Mouse (Mus musculus) heart, postnatal 0 days (tissue): Measurements from ENCODE around the gene Ramac. TPM values are rescaled to one million over a fixed set of nuclear protein-coding genes. Genes with fewer than 3 reads are reported as not detected.

Experiments
- ATAC-seq: fragments of 200-750 bp; cut with Nextera tagmentation; 2 replicates; pipeline ENCODE4 v1.8.0; 2017; ENCODE audit warnings: low read depth, moderate number of reproducible peaks, moderate library complexity; ENCODE audit not compliant: insufficient read depth
- DNase-seq: peaks from one replicate; pipeline ENCODE4 v3.0.0-alpha.2; 2016; ENCODE audit warnings: low spot score
- H3K27ac ChIP-seq: fragments of 300-500 bp; sonication (generic); 2 replicates; pipeline ENCODE4 v1.5.1; 2014; ENCODE audit warnings: low read depth, mild to moderate bottlenecking
- H3K27me3 ChIP-seq: fragments of 300-500 bp; sonication (generic); 2 replicates; pipeline ENCODE4 v1.6.1; 2014; ENCODE audit warnings: low read length, mixed read lengths; ENCODE audit not compliant: control insufficient read depth, insufficient read depth
- H3K36me3 ChIP-seq: fragments of 300-500 bp; sonication (generic); replicated peaks from 2 replicates; pipeline ENCODE4 v1.6.1; 2014; ENCODE audit warnings: low read length, mixed read lengths; ENCODE audit not compliant: control insufficient read depth, insufficient read depth
- H3K4me1 ChIP-seq: fragments of 300-500 bp; sonication (generic); 2 replicates; pipeline ENCODE4 v1.6.1; 2014; ENCODE audit warnings: antibody characterized with exemption; ENCODE audit not compliant: control insufficient read depth, insufficient read depth
- H3K4me2 ChIP-seq: fragments of 300-500 bp; sonication (generic); 2 replicates; pipeline ENCODE4 v1.6.1; 2014; ENCODE audit warnings: low read depth, mild to moderate bottlenecking, low read length, moderate library complexity
- H3K4me3 ChIP-seq: fragments of 300-500 bp; sonication (generic); 2 replicates; pipeline ENCODE4 v1.5.1; 2014; ENCODE audit warnings: low read depth, low read length
- H3K9ac ChIP-seq: fragments of 300-500 bp; sonication (generic); replicated peaks from 2 replicates; pipeline ENCODE4 v1.6.1; 2014; ENCODE audit warnings: low read depth, low read length, mixed read lengths
- H3K9me3 ChIP-seq: fragments of 300-500 bp; sonication (generic); replicated peaks from 2 replicates; pipeline ENCODE4 v1.6.1; 2016; ENCODE audit warnings: low read length; ENCODE audit not compliant: control insufficient read depth
- CTCF ChIP-seq: IDR thresholded peaks from 2 replicates; pipeline ENCODE4 v1.5.1; 2016; ENCODE audit warnings: antibody characterized with exemption, control low read depth, low read depth
- EP300 ChIP-seq: IDR thresholded peaks from 2 replicates; pipeline ENCODE4 v1.6.1; 2016; ENCODE audit warnings: antibody characterized with exemption, low read depth
- WGBS: fragments of 180-500 bp; shearing (Covaris S2); extraction: QIAGEN DNeasy Blood & Tissue Kit; methylation state at CpG from one replicate; pipeline ENCODE4 v1.1.7; 2014; 5-methylcytosine and 5-hydroxymethylcytosine counted together
- polyA plus RNA-seq: library from polyadenylated mRNA; unstranded; fragments of >200 nt; fragmentation: Nextera tagmentation; extraction: Ambion mirVana; gene quantifications from 2 replicates; pipeline ENCODE4 v1.2.1, GENCODE M21; 2015
- total RNA-seq: library from RNA; depleted of rRNA; stranded (reverse); fragments of >200 nt; gene quantifications from 2 replicates; pipeline ENCODE4 v1.2.3, GENCODE M21; 2014; ENCODE audit warnings: low replicate concordance; rRNA removed

Gene Ramac
- total and polyA plus RNA-seq, 2 experiments from 2014 or later: 58.0 to 88.2 TPM

GRCm38 (mm10) chr7:81788536-81788935 is 25.8 kb downstream of the Ramac start:
- peaks cover 9% of the 10 kb centered on the region for H3K4me1 ChIP-seq
- DNase-seq (no peak), ATAC-seq (no peak)
- peak overlapping the region; percentile 94 for H3K27ac ChIP-seq
- no peaks in the 10 kb centered on the region for H3K27me3 ChIP-seq
- H3K4me2 ChIP-seq: peak overlapping the region; percentile 70
- no peaks in the 10 kb centered on the region for H3K9me3 ChIP-seq
- H3K9ac ChIP-seq: peak overlapping the region; percentile 58
- peaks cover 23% of the 10 kb centered on the region for H3K36me3 ChIP-seq
- WGBS: 5% methylated on average over 5 of the region's 5 CpGs
- TF ChIP-seq CTCF (no peak), EP300 (no peak)
- H3K4me3 ChIP-seq: peak overlapping the region; percentile 57

DNA sequence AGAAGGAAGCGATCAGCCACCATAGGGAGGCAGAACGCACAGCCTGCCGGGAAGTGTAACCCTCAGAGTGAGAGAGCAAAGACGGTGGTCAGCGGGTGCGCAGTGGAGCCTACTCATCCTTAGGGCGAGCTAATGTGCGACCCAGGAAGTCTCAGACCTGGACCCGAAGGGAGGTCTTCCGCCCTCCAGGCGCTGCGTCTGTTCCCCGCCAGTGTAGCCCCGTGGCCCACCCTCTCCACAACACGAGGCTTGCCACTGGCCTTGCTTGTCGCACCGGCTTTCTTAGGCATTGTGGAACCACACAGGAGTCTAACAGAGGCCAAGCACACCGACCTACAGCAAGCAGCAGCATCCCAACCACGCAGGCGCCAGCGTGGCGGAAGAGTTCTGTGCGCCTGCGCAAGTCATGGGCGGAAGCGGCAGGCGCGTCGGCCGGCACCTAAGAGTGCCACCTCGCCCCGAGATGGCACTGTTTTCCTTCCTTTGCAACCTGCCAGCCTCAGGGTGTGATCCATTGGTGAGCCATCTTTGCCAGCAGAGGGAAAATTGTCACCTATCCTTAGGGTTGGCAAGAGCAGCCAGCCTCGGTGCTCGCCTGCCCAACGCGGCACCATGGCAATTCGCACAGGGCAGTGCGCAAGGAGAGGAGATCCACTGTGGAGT is 26.5 kb downstream of the Ramac start, which contains the start of gene 3110040N11Rik:
Gene 3110040N11Rik, minus strand, starts transcription at position 384 of the 663 bp plus-strand sequence.
- Histone ChIP-seq H3K9ac (peak within 1 kb of the TSS; percentile 58), H3K4me1 (peaks cover 9% of the 10 kb centered on the region), H3K27ac (peak within 1 kb of the TSS; percentile 94), H3K36me3 (peaks cover 30% of the 10 kb centered on the region), H3K4me3 (peak within 1 kb of the TSS; percentile 57), H3K27me3 (no peaks in the 10 kb centered on the region), H3K4me2 (peak within 1 kb of the TSS; percentile 70), H3K9me3 (no peaks in the 10 kb centered on the region)
- TF ChIP-seq CTCF: peak; percentile 61
- no peak for TF ChIP-seq EP300
- ATAC-seq: peak; percentile 94
- WGBS: under 1% methylated on average over 38 of the region's 38 CpGs
- peak; percentile 87 for DNase-seq

DNA sequence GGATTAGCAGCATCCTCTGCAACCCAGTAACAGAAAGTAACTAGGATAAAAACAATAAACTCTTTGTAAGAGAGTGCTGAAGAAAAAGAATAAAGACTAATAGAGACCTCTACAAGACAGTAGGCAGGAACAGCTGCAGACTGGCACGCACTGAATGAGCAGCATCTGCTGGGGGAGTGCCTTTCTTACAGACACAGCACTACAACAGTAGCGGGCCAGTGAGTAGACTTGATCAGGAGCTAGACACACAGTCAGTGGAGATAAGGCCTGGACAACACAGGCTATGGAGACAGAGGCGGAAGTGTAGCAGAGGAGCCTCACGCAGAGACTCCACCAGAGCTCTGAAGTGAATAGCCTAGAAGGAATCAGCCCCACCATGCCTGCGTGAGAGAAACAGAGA is 43.3 kb downstream of the Ramac start:
- Histone ChIP-seq H3K4me3 (no peak overlapping the region), H3K36me3 (peaks cover 22% of the 10 kb centered on the region), H3K9me3 (no peaks in the 10 kb centered on the region), H3K4me2 (no peak overlapping the region), H3K4me1 (no peaks in the 10 kb centered on the region; the same call in 1 of the 2 replicates), H3K9ac (no peak overlapping the region), H3K27me3 (no peaks in the 10 kb centered on the region), H3K27ac (0 out of 2 replicates have a peak overlapping the region, but pooled peaks have one; percentile 30)
- DNase-seq (no peak), ATAC-seq (no peak)
- no peak for TF ChIP-seq EP300
- no peak for TF ChIP-seq CTCF
- WGBS: 49% methylated on average over 5 of the region's 5 CpGs

Other genes starting within 250 kb of the Ramac start
- gene Fsd2, start 196.0 kb upstream of the Ramac start, total RNA-seq: 83.2 and 93.7 TPM in 2 replicates
- 95.1 and 99.0 TPM in 2 replicates for gene Fsd2, start 196.0 kb upstream of the Ramac start, polyA plus RNA-seq
- 3.3 and 6.6 TPM in 2 replicates for gene Whamm, start 191.7 kb upstream of the Ramac start, total RNA-seq
- 3.1 and 3.3 TPM in 2 replicates for gene Whamm, start 191.7 kb upstream of the Ramac start, polyA plus RNA-seq
- gene Homer2, start 55.4 kb upstream of the Ramac start, total RNA-seq: 19.5 and 31.8 TPM in 2 replicates
- 51.3 and 52.5 TPM in 2 replicates for gene Homer2, start 55.4 kb upstream of the Ramac start, polyA plus RNA-seq
- gene 3110040N11Rik, start 26.6 kb downstream of the Ramac start, total RNA-seq: 28.7 and 33.4 TPM in 2 replicates
- 34.6 and 38.5 TPM in 2 replicates for gene 3110040N11Rik, start 26.6 kb downstream of the Ramac start, polyA plus RNA-seq
- 98.6 and 104 TPM in 2 replicates for gene Btbd1, start 66.5 kb downstream of the Ramac start, total RNA-seq
- 90.4 and 96.6 TPM in 2 replicates for gene Btbd1, start 66.5 kb downstream of the Ramac start, polyA plus RNA-seq
- gene Gm10160, start 92.9 kb downstream of the Ramac start, total RNA-seq: not detected in 2 replicates
- gene Gm10160, start 92.9 kb downstream of the Ramac start, polyA plus RNA-seq: not detected in 2 replicates
- gene Tm6sf1, start 96.1 kb downstream of the Ramac start, total RNA-seq: 52.3 and 69.2 TPM in 2 replicates
- 11.7 and 15.3 TPM in 2 replicates for gene Tm6sf1, start 96.1 kb downstream of the Ramac start, polyA plus RNA-seq
- 10.2 and 16.1 TPM in 2 replicates for gene Hdgfl3, start 171.5 kb downstream of the Ramac start, total RNA-seq
- gene Hdgfl3, start 171.5 kb downstream of the Ramac start, polyA plus RNA-seq: 7.1 and 7.3 TPM in 2 replicates
- 3.0 and 4.7 TPM in 2 replicates for gene Bnc1, start 229.4 kb downstream of the Ramac start, total RNA-seq
- 0.95 and 1.2 TPM in 2 replicates for gene Bnc1, start 229.4 kb downstream of the Ramac start, polyA plus RNA-seq